Mouse (Mus musculus): Measurements from ENCODE around the gene Ttc23. TPM values are rescaled to one million over a fixed set of nuclear protein-coding genes. Genes with fewer than 3 reads are reported as not detected.
A peak's percentile ranks its signal among the peaks of the same experiment; 100 is the strongest.

Gene Ttc23
- total RNA-seq, 2 experiments from 2014 or later = 26.5 to 33.2 TPM

DNA sequence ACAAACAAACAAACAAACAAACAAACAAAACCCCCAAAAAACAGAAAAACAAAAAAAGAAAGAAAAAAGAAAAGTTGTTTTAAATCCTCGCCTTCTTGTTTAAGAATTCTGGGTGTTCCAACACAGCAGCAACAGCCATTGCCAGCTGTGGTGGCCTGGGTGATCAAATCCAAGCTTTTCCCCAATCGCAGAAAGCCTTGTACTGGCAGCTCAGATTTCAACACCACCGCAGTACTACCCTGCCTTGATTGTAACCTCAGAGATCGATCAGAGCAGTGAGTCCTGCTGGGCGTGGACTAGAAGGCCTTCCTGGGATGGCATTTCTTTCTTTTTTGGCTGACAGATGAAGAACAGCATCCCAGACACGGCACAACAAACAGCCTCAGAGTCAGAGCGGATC is 48.7 kb downstream of the Ttc23 start:
- no peak for DNase-seq (ENCODE audit: low spot score in 2 of 2)

DNA sequence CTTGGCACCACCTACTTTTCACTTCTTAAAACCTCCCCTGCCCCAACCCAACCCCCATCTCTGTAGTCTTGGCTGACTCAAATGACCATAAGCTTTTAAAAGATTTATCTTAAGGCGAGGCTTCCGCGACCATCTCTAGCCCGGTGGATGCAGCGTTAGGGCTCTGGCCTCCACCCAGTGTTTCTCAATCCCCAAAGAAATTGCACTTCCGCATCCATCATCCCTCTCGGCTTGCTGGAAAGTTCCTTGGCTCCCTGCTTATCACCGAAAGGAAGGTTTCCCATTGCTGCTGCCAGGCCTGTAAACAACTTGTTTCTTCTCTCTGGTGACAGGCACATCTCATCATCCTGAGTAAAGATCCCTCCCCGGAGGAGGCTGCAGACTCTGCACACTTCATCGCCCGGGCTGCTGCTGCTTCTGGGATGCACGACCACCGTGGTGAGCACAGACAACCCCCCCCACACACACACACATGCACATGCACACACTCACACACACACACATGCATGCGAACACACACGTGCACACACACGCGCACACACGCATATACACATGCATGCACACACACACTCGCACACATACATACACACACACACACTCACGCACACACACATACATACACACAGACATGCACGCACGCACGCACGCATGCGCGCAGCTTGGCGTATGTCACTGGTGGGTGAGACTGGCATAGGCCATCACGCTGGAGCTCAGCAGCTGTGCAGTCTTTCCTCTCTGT is 50.9 kb downstream of the Ttc23 start:
- DNase-seq (ENCODE audit: low spot score in 2 of 2) = no peak

DNA sequence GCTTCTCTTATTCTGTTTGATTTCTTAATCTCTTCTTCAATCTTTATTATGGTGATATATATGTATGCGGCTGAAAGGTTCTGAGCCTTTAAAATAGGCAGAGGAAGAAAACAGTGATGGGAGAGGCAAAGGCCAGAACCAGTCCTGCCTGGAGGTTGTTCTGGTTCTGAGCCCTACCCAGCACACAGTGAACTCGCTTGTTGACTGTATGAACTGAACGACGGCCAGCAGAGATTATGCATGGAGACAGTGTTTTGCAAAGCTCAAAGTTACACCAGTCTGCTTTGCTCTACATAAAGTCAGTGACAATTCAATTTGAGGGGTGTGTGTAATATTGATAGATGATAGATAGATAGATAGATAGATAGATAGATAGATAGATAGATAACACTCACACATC is 52.1 kb downstream of the Ttc23 start:
- no peak for DNase-seq (ENCODE audit: low spot score in 2 of 2)

- DNase-seq (ENCODE audit: low spot score in 2 of 2) = no peak
Observed at GRCm38 (mm10) chr7:67700846-67701245, 53.6 kb downstream of the Ttc23 start.

GRCm38 (mm10) chr7:67701252-67701914 is 54.2 kb downstream of the Ttc23 start:
- no peak for DNase-seq (ENCODE audit: low spot score in 2 of 2)

- no peak for DNase-seq (ENCODE audit: low spot score in 2 of 2)
Observed at GRCm38 (mm10) chr7:67708160-67708559, 61.0 kb downstream of the Ttc23 start.

GRCm38 (mm10) chr7:67710216-67710615 is 63.0 kb downstream of the Ttc23 start:
- no peak for DNase-seq (ENCODE audit: low spot score in 2 of 2)

- peak in 1 of 2 experiments; percentile 60 for DNase-seq (ENCODE audit: low spot score in 2 of 2)
Observed at GRCm38 (mm10) chr7:67713820-67714510, 66.8 kb downstream of the Ttc23 start.

DNA sequence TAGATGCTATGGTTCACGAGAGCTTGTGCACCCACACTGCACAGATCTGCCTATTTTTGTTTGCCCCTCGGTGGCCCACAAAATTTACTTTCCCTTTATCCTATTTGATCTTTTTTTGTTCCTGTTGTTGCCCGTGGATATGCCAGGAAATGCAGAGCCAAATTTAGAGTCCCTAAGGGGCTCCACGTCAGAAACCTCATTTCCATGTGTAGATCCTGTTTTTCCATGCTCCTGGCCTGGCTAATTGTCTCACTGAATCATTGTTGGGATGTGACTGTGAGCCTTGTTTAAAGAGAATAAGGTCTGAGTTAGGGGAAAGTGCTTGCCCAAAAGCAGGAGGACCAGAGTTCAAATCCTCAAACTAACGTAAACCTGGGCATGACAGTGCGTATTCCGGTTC is 68.0 kb downstream of the Ttc23 start:
- no peak for DNase-seq (ENCODE audit: low spot score in 2 of 2)

DNA sequence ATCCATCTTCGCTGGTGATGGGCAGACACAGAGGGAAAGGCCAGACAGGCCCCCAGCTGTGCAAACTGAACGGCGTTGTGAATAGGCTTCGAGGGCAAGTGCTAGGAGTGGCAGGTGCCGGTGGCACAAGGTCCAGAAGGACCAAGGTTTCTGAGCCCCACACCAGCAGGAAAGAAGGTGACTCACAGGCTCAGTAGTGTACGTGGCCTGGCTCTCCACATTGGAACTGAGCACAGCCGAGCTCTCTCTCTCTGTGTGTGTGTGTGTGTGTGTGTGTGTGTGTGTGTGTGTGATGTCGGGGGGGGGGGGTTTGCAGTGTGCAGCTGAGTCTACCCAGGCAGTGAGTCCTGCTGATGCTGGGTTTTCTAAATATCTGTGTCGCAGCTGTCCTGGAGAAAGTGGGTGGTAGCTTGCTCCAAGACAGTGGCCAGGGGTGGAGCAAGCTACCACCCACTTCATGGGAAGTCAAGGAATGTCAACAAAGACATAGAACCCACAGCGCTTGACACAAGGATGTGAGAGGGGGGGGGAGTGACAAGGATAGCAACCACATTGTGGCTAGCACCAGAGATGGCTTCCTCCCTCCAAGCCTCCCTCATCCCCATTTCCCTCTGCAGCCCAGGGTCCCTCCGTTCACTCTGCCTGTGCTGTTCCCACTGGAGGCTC is 69.1 kb downstream of the Ttc23 start:
- DNase-seq (ENCODE audit: low spot score in 2 of 2) = no peak

GRCm38 (mm10) chr7:67716925-67717324 is 69.7 kb downstream of the Ttc23 start:
- DNase-seq (ENCODE audit: low spot score in 2 of 2) = no peak

DNA sequence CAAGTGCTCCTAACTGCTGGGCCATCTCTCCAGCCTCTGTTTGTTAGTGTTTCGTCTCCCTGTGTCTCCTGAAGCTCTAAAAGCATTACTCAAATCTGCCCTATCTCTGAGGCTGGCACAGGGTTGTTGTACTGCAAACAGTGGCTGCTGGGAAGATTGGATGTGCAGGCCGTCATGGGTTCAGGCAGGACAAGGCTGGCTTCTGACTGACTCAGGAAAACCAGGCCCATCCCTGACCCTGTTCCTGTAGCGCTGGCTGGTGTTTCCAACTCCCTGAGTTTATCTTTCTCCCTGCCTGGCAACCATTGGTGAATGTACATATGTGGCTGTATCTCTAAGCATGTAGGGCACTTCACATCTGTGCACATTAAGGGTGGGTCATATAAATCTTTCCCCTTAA is 70.3 kb downstream of the Ttc23 start:
- no peak for DNase-seq (ENCODE audit: low spot score in 2 of 2)

GRCm38 (mm10) chr7:67718804-67719203 is 71.6 kb downstream of the Ttc23 start:
- DNase-seq (ENCODE audit: low spot score in 2 of 2) = no peak

- no peak for DNase-seq (ENCODE audit: low spot score in 2 of 2)
Observed at GRCm38 (mm10) chr7:67722163-67722562, 75.0 kb downstream of the Ttc23 start.

DNA sequence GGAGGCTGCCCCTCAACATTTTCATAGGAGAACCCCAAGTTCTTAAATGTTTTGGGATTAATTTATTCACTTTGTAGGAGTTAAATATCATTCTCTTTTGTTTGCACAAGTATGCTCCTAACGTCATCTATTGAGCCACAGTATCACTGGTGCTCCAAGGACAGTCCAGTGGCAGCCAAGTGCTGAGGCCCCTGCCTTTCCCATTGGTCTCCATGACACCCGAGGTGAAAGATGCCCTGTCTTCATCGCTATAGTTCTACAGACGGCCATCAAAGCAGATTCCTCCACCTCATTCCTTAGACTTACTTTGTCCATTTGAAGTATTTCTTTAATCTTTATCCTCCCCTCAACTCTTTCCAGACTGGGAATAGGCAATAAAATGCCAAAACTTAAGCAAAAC is 77.3 kb downstream of the Ttc23 start:
- DNase-seq (ENCODE audit: low spot score in 2 of 2) = no peak

- DNase-seq (ENCODE audit: low spot score in 2 of 2) = no peak
Observed at GRCm38 (mm10) chr7:67725016-67725415, 77.8 kb downstream of the Ttc23 start.

GRCm38 (mm10) chr7:67728203-67728602 is 81.0 kb downstream of the Ttc23 start:
- no peak for DNase-seq (ENCODE audit: low spot score in 2 of 2)

DNA sequence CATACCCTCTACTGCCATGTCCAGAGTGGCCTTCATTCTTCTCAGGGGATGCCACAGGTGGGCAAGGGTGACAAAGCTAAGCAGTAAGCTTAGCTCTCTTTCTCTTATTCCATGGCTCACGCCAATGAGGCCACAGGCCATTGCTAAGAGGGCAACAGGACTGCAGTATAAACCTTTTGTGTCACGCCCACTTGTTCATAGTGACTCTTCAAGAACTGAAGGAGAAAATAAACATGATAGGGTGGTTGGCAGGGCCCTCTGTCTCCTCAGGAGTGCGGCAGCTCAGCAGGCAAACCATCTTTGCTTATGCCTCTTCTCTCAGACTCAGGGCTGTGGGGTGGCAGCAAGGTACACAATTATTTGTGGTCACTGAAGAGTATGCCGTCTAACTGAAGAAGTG is 81.6 kb downstream of the Ttc23 start:
- no peak for DNase-seq (ENCODE audit: low spot score in 2 of 2)

DNA sequence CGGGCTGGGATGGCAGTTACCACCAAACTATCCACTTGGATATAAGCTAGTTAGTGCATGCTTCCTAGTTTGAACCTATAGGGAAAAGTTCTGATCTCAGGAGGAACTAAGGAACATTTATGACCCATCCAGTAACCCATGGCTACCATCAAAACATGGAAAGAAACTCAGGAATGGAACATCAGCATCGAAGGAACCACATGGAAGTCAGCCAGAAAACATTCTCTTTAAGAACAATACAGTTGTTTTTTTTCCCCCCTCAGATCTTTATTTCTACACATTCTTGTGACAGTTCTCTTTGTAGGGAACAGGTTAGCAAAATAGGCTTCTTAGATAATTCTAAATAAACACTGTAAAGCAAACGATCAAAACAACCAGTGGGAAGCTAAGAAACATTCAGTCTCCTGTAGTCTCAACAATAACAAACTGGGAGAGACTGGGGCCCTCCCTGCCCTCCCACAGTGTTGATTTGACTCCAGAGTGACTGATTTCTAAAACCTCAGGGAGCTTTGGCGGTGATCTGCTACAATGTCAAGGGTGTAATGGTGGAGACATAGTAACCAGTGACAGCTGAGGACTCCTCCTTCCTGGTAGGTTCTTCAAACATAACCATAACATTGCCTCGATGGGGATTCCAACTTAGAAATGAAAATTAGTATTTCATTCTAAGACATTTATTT is 83.4 kb downstream of the Ttc23 start:
- no peak for DNase-seq (ENCODE audit: low spot score in 2 of 2)

DNA sequence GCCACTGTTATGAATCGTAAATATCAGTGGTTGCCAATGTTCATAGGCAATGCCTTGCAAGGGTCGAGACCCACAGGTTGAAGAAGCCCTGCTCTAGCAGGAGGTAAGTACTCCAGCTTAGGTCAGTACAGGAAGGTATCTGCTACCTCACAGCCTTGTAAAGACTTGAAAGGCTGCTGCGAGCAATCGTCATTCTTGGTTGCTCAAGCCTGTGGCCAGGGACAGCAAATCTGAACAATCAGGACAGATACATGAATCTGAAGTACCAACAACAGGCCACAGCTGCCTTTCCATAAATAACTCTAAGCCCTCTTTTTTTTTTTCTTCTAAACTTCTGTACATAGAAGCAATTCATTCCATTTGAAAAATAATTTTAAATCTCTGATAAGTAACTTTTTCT is 85.1 kb downstream of the Ttc23 start:
- no peak for DNase-seq (ENCODE audit: low spot score in 2 of 2)

DNA sequence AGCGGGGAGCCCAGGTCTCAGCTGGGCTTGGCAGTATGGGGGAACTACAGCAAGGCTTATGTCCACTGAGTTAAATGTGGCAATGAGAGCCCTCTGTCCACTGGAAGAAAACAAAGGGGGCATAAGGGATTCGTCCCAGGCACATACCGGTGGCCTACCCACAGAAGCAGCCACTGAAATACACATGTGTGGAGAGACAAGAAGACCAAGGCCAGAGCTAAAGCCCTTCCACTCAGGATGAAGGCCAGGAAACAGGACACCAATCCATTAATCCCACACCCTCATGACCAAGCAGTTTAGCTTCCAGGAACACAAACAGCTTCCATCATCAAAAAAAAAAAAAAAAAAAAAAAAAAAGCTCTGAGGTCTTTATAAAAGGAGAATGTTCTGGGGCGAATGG is 93.2 kb downstream of the Ttc23 start:
- DNase-seq (ENCODE audit: low spot score in 2 of 2) = no peak

All from gastrocnemius, postnatal 4 days (tissue).